Mouse (Mus musculus): ENCODE measurements around the gene Kcng3. TPM values are rescaled to one million over a fixed set of nuclear protein-coding genes. Genes with fewer than 3 reads are reported as not detected.

Gene Kcng3
- polyA plus RNA-seq, 1 experiment from 2014 or later, result not detected

DNA sequence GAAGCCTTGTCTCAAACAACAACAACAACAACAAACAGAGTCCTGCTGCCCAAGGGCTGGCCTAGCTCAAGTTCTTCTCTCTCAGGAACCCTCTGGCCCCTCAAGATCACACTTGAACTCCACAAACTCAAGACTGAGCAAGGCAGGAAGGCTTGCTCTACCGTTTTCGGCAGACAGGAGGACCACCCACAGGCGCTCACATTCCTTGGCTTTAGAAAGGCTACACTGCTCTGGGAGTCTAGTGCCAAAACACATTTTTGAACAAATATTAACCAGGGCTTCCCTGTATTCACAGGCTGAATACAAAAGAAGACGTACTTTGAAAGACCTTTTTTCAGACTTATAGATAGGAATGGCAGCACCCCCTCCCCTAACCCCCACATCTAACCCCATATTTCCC, 59.3 kb downstream of the Kcng3 start:
- no peak overlapping the region for H3K4me3 ChIP-seq (ENCODE audit: low read depth, low read length)
- no peak overlapping the region for H3K27ac ChIP-seq (ENCODE audit: low read depth, low read length)
- 58% methylated on average over 4 of the region's 4 CpGs for WGBS
- DNase-seq (ENCODE audit: low spot score) (no peak), ATAC-seq (replicated peaks; ENCODE audit: low FRiP score) (no peak)
- no peak overlapping the region for H3K9ac ChIP-seq (ENCODE audit: low read length)
- H3K27me3 ChIP-seq (ENCODE audit: control insufficient read depth, insufficient read depth, low read length), result no peaks in the 10 kb centered on the region
- H3K36me3 ChIP-seq (ENCODE audit: control insufficient read depth, insufficient read depth, low read length), result no peaks in the 10 kb centered on the region
- H3K9me3 ChIP-seq (ENCODE audit: control insufficient read depth, low read length), result no peaks in the 10 kb centered on the region
- no peak overlapping the region for H3K4me2 ChIP-seq (ENCODE audit: low read depth, low read length, severe bottlenecking)
- H3K4me1 ChIP-seq (replicated peaks; ENCODE audit: control insufficient read depth, insufficient read depth, low read length), result no peaks in the 10 kb centered on the region

DNA sequence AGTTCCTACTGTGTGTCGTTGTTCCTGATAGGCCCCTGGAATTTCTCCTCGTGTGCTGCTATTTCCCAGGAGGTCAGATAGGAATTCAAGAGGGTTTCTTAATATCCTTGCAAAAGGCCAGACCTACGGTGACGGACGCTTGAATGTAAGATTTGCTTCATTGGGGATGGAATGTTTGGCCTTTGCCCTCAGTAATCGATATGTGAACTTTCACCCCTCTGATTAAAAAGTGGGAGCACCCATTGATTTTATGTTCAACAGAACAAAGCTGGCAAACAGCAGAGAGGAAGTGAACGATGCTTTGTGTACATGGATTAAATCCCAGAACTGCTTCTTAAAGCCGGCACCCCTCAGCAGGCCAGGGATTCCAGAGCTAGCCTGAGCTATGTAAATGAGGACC, 64.3 kb downstream of the Kcng3 start:
- WGBS, result 44% methylated on average over 8 of the region's 8 CpGs
- Histone ChIP-seq H3K9ac (ENCODE audit: low read length) (no peak overlapping the region), H3K4me3 (ENCODE audit: low read depth, low read length) (no peak overlapping the region), H3K27me3 (ENCODE audit: control insufficient read depth, insufficient read depth, low read length) (no peaks in the 10 kb centered on the region), H3K36me3 (ENCODE audit: control insufficient read depth, insufficient read depth, low read length) (no peaks in the 10 kb centered on the region), H3K4me2 (ENCODE audit: low read depth, low read length, severe bottlenecking) (no peak overlapping the region), H3K9me3 (ENCODE audit: control insufficient read depth, low read length) (no peaks in the 10 kb centered on the region), H3K4me1 (replicated peaks; ENCODE audit: control insufficient read depth, insufficient read depth, low read length) (no peaks in the 10 kb centered on the region), H3K27ac (ENCODE audit: low read depth, low read length) (no peak overlapping the region)
- ATAC-seq (replicated peaks; ENCODE audit: low FRiP score) (no peak), DNase-seq (ENCODE audit: low spot score) (no peak)

DNA sequence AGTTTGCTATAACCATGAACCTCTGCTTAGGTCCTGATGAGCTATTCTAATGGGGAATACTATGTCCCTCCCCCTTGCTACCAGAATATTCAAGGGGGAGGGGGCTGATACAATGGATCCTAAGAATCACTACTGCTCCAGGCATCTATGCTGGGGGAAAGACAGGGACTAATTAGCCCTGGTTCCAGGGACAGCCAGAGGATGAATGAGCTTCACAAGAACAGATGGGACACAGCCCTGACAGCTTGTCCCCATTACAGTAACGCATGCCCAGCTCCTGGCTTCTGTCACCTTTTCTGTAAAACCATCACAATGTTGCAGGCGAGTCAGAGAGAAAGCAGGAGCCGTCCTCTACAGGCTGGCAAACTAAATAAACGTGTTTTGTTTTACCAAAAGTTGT, 66.2 kb downstream of the Kcng3 start:
- H3K27ac ChIP-seq (ENCODE audit: low read depth, low read length), result no peak overlapping the region
- no peaks in the 10 kb centered on the region for H3K36me3 ChIP-seq (ENCODE audit: control insufficient read depth, insufficient read depth, low read length)
- H3K27me3 ChIP-seq (ENCODE audit: control insufficient read depth, insufficient read depth, low read length), result no peaks in the 10 kb centered on the region
- no peak overlapping the region for H3K9ac ChIP-seq (ENCODE audit: low read length)
- ATAC-seq (replicated peaks; ENCODE audit: low FRiP score) (peak; percentile 62), DNase-seq (ENCODE audit: low spot score) (no peak)
- no peaks in the 10 kb centered on the region for H3K9me3 ChIP-seq (ENCODE audit: control insufficient read depth, low read length)
- no peaks in the 10 kb centered on the region for H3K4me1 ChIP-seq (replicated peaks; ENCODE audit: control insufficient read depth, insufficient read depth, low read length)
- H3K4me2 ChIP-seq (ENCODE audit: low read depth, low read length, severe bottlenecking), result no peak overlapping the region
- H3K4me3 ChIP-seq (ENCODE audit: low read depth, low read length), result no peak overlapping the region
- 62% methylated on average over 4 of the region's 4 CpGs for WGBS

DNA sequence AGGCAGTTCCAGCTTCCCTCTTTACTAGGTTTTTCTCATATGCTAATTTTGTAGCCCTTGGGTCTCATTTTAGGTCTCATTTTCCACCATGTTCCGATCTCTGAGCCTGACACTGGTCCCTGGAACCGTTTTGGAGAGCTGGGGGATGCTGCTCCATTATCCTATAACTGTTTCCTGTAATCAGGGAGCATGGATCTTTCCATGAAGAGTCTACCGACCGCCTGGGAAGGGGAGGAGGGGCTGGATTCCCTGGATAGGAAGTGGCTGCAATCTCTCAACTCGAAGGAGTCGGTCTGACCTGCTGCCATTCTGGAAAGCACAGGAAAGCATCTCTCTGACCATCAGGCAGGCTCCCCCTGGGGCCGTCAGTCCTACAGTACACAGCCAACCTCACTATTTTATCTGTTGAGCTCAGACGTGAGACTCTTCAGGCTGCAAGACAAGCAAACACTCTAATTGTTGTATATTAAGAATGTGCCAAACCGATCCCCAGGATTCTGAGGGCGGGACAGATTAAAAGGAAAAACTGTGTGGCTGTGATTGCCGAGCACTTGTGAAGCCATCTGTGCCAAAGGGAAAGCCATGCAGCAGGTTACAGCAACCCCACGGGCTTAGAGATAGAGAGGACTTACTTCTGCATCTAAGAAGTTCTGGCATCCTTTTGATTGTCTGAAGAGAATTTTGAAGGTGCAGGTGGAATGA, 67.4 kb downstream of the Kcng3 start:
- Histone ChIP-seq H3K9me3 (ENCODE audit: control insufficient read depth, low read length) (no peaks in the 10 kb centered on the region), H3K4me2 (ENCODE audit: low read depth, low read length, severe bottlenecking) (no peak overlapping the region), H3K36me3 (ENCODE audit: control insufficient read depth, insufficient read depth, low read length) (no peaks in the 10 kb centered on the region), H3K4me3 (ENCODE audit: low read depth, low read length) (no peak overlapping the region), H3K27ac (ENCODE audit: low read depth, low read length) (no peak overlapping the region), H3K4me1 (replicated peaks; ENCODE audit: control insufficient read depth, insufficient read depth, low read length) (no peaks in the 10 kb centered on the region), H3K27me3 (ENCODE audit: control insufficient read depth, insufficient read depth, low read length) (no peaks in the 10 kb centered on the region), H3K9ac (ENCODE audit: low read length) (no peak overlapping the region)
- 72% methylated on average over 12 of the region's 12 CpGs for WGBS
- ATAC-seq (replicated peaks; ENCODE audit: low FRiP score) (no peak), DNase-seq (ENCODE audit: low spot score) (no peak)

GRCm38 (mm10) chr17:83563703-83564111, 68.0 kb downstream of the Kcng3 start:
- no peaks in the 10 kb centered on the region for H3K27me3 ChIP-seq (ENCODE audit: control insufficient read depth, insufficient read depth, low read length)
- 51% methylated on average over 10 of the region's 10 CpGs for WGBS
- H3K9ac ChIP-seq (ENCODE audit: low read length), result no peak overlapping the region
- DNase-seq (ENCODE audit: low spot score) (peak; percentile 67), ATAC-seq (replicated peaks; ENCODE audit: low FRiP score) (no peak)
- no peaks in the 10 kb centered on the region for H3K36me3 ChIP-seq (ENCODE audit: control insufficient read depth, insufficient read depth, low read length)
- no peak overlapping the region for H3K27ac ChIP-seq (ENCODE audit: low read depth, low read length)
- no peaks in the 10 kb centered on the region for H3K9me3 ChIP-seq (ENCODE audit: control insufficient read depth, low read length)
- no peaks in the 10 kb centered on the region; the same call in 1 of the 2 replicates for H3K4me1 ChIP-seq (replicated peaks; ENCODE audit: control insufficient read depth, insufficient read depth, low read length)
- H3K4me2 ChIP-seq (ENCODE audit: low read depth, low read length, severe bottlenecking), result no peak overlapping the region
- H3K4me3 ChIP-seq (ENCODE audit: low read depth, low read length), result no peak overlapping the region

DNA sequence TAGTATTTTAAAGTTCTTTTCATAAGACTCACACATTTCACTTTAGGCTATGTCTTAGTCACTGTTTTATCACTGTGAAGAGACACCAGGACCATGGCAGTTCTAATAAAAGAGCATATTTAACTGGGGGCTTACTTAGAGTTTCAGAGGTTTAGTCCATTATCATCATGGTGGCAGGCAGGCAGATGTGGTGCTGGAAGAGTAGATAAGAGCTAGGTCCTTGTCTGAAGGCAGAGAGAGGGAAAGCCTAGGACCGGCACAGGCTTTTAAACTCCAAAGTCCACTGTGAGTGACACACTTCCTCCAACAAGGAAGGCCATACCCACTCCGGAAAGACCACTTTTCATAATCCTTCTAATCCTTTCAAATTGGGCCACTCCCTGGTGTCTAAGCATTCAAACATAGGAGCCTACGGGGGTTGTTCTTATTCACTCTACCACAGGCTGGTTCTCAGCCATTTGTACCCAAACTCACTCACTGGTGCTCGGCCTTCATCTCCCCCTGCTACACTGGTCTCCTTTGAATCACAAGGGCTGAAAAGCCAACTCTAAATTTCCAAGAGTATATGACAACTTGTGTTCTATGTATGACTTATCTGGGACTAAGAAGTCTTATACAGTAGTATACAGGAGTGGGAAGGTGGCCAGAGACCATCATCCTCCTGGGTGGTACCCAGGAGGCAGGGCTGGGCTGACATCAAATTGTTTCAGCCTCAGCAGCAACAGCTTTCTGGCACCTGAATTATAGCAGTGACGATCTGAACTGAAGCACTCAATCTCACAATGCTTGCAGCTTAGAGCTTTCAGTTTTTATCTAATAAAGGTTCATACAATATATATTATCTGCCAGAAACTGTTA, 69.3 kb downstream of the Kcng3 start:
- H3K36me3 ChIP-seq (ENCODE audit: control insufficient read depth, insufficient read depth, low read length), result no peaks in the 10 kb centered on the region

DNA sequence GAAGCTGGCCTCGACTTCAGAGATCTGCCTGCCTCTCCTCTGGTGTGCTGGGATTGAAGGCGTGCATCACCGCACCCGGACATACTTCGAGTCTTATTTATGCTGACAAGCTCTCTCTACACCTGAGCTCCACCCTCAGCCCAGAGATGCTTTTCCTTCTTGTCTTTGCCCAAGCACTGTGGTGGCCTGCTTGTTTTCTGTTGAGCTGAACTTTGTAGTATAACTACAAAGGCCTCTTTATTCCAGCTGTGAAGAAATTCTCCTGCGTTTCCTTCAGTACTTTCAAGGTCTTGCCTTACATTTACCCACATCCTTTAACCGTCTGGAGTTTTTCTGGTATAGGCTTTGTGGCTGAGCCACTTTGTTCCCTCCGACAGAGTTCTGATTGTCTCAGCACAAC, 72.6 kb downstream of the Kcng3 start:
- DNase-seq (ENCODE audit: low spot score), result no peak
- no peak for ATAC-seq (replicated peaks; ENCODE audit: low FRiP score)
- no peaks in the 10 kb centered on the region; the same call in 1 of the 2 replicates for H3K4me1 ChIP-seq (replicated peaks; ENCODE audit: control insufficient read depth, insufficient read depth, low read length)

More for the DNA sequence above, 69.3 kb downstream of the Kcng3 start:
- Histone ChIP-seq H3K9me3 (ENCODE audit: control insufficient read depth, low read length) (no peaks in the 10 kb centered on the region), H3K27ac (ENCODE audit: low read depth, low read length) (no peak overlapping the region), H3K4me2 (ENCODE audit: low read depth, low read length, severe bottlenecking) (no peak overlapping the region), H3K27me3 (ENCODE audit: control insufficient read depth, insufficient read depth, low read length) (no peaks in the 10 kb centered on the region), H3K4me3 (ENCODE audit: low read depth, low read length) (no peak overlapping the region), H3K4me1 (replicated peaks; ENCODE audit: control insufficient read depth, insufficient read depth, low read length) (no peaks in the 10 kb centered on the region; the same call in 1 of the 2 replicates), H3K9ac (ENCODE audit: low read length) (no peak overlapping the region)
- ATAC-seq (replicated peaks; ENCODE audit: low FRiP score) (no peak), DNase-seq (ENCODE audit: low spot score) (no peak)
- WGBS, result 88% methylated on average over 5 of the region's 5 CpGs

DNA sequence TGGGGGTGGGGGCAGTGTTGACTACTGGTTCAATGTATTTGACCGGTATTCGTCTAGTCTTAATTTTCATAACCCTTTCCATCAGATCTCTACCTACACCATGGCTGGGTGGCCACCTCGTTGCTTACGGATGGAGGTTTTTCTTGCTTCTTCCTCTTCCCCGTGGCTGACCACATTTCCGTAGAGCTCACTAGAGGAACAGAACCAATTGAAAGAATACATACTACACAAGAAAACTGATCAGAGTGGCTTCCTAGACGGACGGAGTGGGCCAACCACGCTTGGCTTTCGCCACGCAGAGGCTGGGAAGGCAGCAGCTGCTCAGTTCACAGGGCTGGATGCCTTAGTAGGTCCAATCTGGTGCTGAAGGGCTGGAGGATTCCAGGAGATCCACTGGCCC, 75.9 kb downstream of the Kcng3 start:
- DNase-seq (ENCODE audit: low spot score), result no peak

More for the DNA sequence above, 72.6 kb downstream of the Kcng3 start:
- Histone ChIP-seq H3K27me3 (ENCODE audit: control insufficient read depth, insufficient read depth, low read length) (no peaks in the 10 kb centered on the region), H3K27ac (ENCODE audit: low read depth, low read length) (no peak overlapping the region), H3K4me3 (ENCODE audit: low read depth, low read length) (no peak overlapping the region), H3K9me3 (ENCODE audit: control insufficient read depth, low read length) (no peaks in the 10 kb centered on the region), H3K4me2 (ENCODE audit: low read depth, low read length, severe bottlenecking) (no peak overlapping the region), H3K9ac (ENCODE audit: low read length) (no peak overlapping the region), H3K36me3 (ENCODE audit: control insufficient read depth, insufficient read depth, low read length) (no peaks in the 10 kb centered on the region)
- WGBS, result 35% methylated on average over 8 of the region's 8 CpGs

More for the DNA sequence above, 75.9 kb downstream of the Kcng3 start:
- no peak overlapping the region for H3K4me2 ChIP-seq (ENCODE audit: low read depth, low read length, severe bottlenecking)
- H3K4me1 ChIP-seq (replicated peaks; ENCODE audit: control insufficient read depth, insufficient read depth, low read length), result no peaks in the 10 kb centered on the region; the same call in 1 of the 2 replicates
- no peak overlapping the region for H3K4me3 ChIP-seq (ENCODE audit: low read depth, low read length)
- no peak overlapping the region for H3K27ac ChIP-seq (ENCODE audit: low read depth, low read length)
- no peak for ATAC-seq (replicated peaks; ENCODE audit: low FRiP score)
- H3K36me3 ChIP-seq (ENCODE audit: control insufficient read depth, insufficient read depth, low read length), result no peaks in the 10 kb centered on the region
- H3K9ac ChIP-seq (ENCODE audit: low read length), result no peak overlapping the region
- H3K9me3 ChIP-seq (ENCODE audit: control insufficient read depth, low read length), result no peaks in the 10 kb centered on the region
- WGBS, result 93% methylated on average over 11 of the region's 11 CpGs
- no peaks in the 10 kb centered on the region for H3K27me3 ChIP-seq (ENCODE audit: control insufficient read depth, insufficient read depth, low read length)

Data from forebrain, embryonic 11.5 days (tissue).